Mouse (Mus musculus) kidney, adult 18-20 months (tissue): ENCODE data around the gene Prkd2.

Experiments
- DNase-seq: peaks from one replicate; pipeline ENCODE4 v3.0.0; 2021

The Prkd2 gene

DNA sequence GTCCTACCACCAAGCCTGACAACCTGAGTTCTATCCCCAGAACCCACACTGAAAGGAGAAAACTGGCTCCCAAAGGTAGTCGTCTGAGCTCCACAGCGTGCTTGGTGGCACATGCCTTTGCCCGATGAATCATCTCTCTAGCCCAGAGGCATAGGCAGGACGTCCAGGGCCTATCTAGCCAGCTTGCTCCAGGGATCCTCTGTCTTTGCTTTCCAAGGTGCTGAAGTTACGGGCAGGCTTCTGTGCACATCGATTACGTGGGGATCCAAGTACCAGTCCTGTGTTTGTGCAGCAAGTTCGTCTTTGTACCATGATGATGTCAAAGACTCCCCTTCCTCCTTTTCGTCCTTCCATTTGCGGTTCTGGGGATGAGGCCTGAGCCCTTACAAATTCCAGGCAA lies 28.9 kb downstream of the Prkd2 start:
- no peak for DNase-seq

GRCm38 (mm10) chr7:16872478-16872877 lies 29.8 kb downstream of the Prkd2 start:
- no peak for DNase-seq

DNA sequence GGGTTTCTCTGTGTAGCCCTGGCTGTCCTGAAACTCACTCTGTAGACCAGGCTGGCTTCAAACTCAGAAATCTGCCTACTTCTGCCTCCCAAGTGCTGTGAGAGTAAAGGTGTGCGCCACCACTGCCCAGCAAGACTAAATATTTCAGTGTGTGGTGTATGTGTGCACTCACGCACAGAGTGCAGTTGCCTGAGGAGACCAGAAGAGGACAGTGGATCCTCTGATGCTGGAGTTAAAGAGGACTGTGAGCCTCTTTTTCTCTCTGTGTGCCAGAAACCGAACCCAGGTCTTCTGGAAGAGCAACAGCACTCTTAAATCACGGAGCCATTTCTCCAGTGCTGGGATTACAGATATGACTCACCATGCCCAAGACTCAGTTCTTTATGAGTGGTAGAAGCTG lies 30.7 kb downstream of the Prkd2 start:
- DNase-seq: no peak

- DNase-seq: peak; percentile 64
Measured at GRCm38 (mm10) chr7:16874190-16874589, 31.5 kb downstream of the Prkd2 start.

DNA sequence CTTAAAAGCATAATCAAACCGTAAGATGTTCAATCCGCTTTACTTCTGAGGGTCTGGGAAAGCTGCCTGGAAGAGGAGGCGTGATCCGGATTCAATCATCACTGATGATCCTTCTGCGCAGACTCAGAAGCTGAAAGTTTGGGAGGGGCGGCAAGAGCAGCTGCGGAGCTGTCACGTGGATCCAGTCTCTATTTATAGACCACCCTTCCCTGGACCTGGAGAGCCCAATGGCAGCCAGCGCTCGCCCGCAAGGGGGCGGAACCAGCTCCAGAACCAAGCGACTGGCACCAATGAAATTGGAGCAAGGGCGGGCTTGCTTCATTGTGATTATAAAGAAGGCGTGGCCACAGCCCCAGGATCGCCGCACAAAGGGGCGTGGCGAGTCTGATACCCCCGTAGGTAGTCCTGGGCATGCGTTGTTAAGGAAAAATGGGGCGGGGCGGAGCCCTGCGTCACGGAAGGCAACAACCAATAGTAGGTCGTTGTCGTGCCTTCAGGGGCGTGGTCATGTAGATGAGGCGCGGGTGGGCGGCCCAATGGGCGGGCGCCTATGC lies 32.1 kb downstream of the Prkd2 start:
- peak; percentile 100 for DNase-seq

DNA sequence AGATGAGACGGTGACA lies 32.4 kb downstream of the Prkd2 start, which contains the start of gene Dact3:
TSS of gene Dact3 (plus strand) at position 8 of the 16 bp plus-strand sequence.
- no peak for DNase-seq

GRCm38 (mm10) chr7:16875326-16875725 lies 32.6 kb downstream of the Prkd2 start:
- no peak for DNase-seq

GRCm38 (mm10) chr7:16876006-16876405 lies 33.3 kb downstream of the Prkd2 start:
- no peak for DNase-seq

GRCm38 (mm10) chr7:16876608-16877007 lies 33.9 kb downstream of the Prkd2 start:
- no peak for DNase-seq

DNA sequence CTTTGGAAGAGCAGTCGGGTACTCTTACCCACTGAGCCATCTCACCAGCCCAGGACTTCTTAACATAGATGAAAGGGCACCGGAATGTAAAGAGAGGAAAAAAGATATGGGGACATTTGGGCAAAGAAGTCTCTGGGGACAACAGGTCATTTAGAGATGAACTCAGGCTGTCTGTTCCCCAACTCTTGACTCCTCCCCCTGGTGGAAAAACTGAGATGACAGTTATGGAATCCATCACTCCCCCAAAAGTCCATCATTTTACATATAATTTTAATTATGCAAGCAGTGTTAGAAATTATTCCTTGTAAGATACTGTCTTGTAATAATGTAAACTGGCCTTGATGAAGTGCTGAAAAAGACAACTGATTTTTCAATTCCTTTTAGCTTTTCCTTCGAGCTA lies 35.0 kb downstream of the Prkd2 start:
- DNase-seq: no peak

DNA sequence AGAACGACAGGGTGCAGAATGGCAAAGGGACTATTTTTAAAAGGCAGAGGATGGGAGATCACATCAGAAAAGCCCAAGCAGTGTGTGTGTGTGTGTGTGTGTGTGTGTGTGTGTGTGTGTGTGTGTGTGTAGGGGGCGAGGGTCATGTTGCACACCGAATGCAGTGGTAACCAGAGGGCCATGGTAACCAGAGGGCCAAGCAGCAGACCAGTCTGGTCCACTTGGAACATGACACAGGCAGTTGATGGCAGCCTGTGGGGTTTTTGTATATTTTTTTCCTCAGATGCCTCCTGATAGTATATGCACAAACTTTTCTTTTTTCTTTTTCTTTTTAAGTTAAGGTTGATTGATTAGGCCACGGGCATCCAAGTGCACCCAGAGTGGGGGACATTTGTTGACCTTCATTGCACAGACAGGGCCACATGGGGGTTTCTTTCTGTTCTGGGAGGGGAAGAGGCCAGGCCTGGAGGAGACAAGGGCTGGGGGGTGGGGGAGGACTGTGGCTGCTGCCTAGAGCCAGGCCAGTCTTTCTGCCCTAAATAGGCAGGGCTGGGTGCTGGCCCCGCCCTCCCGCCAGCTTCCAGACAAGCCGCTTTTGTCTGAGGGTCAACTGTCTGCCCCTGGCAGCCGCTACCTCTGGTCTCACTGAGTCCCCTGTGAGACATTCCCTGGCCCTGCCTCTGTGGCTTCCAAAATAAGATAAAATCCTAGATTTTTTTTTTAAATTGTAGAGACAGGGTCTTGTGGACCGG lies 37.3 kb downstream of the Prkd2 start:
- no peak for DNase-seq

- DNase-seq: no peak
Measured at GRCm38 (mm10) chr7:16880615-16881014, 37.9 kb downstream of the Prkd2 start.

- DNase-seq: no peak
Measured at GRCm38 (mm10) chr7:16883162-16883561, 40.5 kb downstream of the Prkd2 start.

DNA sequence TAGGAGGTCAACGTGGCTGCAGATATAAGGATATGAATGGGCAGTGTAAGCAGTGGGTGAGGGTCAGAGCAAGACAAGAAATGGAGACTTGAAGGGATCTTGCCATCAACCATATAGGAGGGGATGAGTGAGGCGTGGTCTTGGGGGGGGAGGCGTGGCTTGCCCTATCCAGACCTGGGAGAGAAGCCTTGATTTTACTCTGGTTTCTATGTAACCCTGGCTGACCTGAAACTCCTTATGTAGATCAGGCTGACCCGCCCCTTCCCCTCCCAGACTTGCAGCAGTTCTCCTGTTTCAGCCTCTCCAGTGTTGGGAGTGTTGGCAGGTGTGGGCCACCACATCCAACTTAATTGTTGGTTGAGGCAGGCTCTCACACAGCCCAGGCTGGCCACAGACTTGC lies 41.6 kb downstream of the Prkd2 start:
- no peak for DNase-seq

DNA sequence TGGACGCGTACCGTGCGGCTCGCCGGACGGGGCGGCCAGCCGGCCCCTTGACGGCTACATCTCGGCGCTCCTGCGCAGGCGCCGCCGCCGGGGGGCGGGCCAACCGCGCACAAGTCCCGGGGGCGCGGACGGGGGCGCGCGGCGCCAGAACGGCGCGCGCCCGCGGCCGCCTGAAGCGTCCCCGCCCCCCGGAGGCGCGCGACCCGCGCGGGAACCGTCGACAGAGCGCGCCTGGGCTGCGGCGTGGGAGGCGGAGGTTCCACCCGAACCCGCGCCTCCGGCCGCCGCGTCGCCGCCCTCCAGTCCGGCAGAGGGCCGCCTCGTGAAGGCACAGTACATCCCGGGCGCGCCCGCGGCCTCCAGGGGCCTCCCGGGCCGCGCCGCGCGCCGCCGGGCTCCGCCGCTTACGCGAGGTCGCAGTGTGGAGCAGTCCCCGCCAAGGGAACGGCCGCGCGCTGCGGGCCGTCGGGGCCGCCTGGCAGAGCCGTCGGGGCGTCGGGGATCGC lies 42.6 kb downstream of the Prkd2 start:
- no peak for DNase-seq

DNA sequence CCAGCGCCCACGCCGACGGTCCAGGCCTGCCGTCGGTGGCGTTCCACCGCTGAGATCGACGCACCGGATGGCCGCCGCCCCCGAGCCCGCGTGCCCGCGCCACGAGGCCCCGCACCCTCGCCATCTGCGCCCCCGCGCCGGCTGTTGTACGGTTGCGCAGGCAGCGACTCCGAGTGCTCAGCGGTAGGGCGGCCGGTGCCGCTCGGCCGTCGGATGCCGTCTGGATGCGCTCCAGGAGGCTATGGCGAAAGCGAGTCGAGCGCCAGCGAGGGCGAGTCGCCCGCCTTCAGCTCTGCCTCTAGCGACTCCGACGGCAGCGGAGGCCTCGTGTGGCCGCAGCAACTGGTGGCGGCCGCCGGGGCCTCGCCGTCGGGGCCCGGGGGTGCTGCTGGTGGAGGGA lies 43.2 kb downstream of the Prkd2 start:
- no peak for DNase-seq

DNA sequence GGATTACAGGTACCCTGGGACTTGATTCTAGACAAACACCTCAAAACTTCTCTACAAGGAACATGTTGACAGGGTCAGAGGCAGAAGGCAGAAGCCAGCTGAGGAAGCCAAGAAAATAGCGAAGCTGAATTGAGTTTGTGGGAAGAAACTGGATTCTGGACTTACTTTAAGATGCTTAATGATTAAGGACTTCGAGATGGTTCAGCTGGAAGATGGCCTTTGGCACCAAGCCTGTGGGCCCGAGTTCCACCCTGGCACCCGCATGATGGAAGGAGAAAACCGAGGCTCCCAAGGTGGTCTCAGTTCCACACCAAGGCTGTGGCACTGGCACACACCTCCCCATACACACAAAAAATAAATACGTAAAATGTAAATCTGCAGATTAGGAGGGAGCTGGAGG lies 47.8 kb downstream of the Prkd2 start:
- DNase-seq: peak; percentile 23

GRCm38 (mm10) chr7:16890944-16891343 lies 48.2 kb downstream of the Prkd2 start:
- DNase-seq: peak; percentile 46

GRCm38 (mm10) chr7:16891641-16892351 lies 49.1 kb downstream of the Prkd2 start, which contains the start of gene Gng8:
Gene Gng8 (plus strand): TSS chr7:16891786.
- peak; percentile 88 for DNase-seq

DNA sequence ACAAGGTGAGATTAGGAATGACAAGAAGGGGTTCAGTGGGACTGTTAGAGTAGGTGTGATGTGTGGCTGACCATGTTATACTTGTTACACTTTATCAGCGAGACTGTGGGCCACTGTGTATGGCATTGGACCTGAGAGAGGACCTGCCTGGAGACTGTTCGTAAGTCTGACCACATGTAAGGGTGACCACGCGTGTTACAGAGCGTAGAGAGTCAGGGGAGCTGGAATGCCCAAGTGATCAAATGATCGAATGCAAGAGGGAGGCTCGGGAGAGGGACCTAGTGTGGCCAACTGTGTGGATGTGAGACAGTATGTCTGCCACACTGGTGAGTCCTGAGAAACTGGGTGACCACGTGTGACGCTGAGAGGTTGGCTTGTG lies 49.6 kb downstream of the Prkd2 start:
- DNase-seq: no peak

GRCm38 (mm10) chr7:16893612-16894011 lies 50.9 kb downstream of the Prkd2 start:
- no peak for DNase-seq

DNA sequence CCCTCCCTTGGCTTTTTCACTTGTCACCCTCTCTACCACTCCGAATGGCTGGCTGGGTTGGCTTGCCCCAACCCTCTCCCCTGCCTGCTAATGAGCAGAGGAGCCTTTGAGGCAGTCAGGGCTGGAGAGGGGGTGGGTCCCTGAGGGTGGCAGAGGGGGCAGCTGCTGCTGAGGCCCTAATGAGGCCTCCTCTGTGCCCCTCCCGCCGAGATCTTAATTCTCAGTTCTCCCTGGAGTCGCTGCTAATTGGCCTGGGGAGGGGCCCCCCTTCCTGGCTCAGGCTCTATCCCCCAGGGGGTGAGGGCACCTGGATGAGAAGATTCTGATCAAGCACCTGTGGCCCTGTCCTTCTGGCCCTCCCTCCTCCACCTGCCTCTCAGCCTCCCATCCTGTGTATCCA lies 51.6 kb downstream of the Prkd2 start:
- no peak for DNase-seq

- DNase-seq: peak; percentile 76
Measured at GRCm38 (mm10) chr7:16895000-16895399, 52.3 kb downstream of the Prkd2 start.

GRCm38 (mm10) chr7:16895511-16895910 lies 52.8 kb downstream of the Prkd2 start:
- DNase-seq: no peak

- no peak for DNase-seq
Measured at GRCm38 (mm10) chr7:16900526-16900925, 57.8 kb downstream of the Prkd2 start.
